Mouse (Mus musculus) lung, adult 2 months (tissue): Measurements from ENCODE around the gene Atic.

Experiments
- CTCF ChIP-seq: fragments of 200-500 bp; IDR thresholded peaks from 2 replicates; pipeline ENCODE4 v1.5.1; 2011; ENCODE audit warnings: mild to moderate bottlenecking, low read length, control low read depth; ENCODE audit not compliant: insufficient read depth
- POLR2A ChIP-seq: fragments of 200-500 bp; IDR thresholded peaks from 2 replicates; pipeline ENCODE4 v1.6.1; 2011; ENCODE audit warnings: low read depth, mild to moderate bottlenecking, control low read depth, low read length, borderline replicate concordance; ENCODE audit errors: extremely low read depth

GRCm38 (mm10) chr1:71623625-71624024 is 66.7 kb downstream of the Atic start:
- TF ChIP-seq POLR2A (no peak), CTCF (no peak)
